Mouse (Mus musculus): Measurements from ENCODE around the gene Gm340.

DNA sequence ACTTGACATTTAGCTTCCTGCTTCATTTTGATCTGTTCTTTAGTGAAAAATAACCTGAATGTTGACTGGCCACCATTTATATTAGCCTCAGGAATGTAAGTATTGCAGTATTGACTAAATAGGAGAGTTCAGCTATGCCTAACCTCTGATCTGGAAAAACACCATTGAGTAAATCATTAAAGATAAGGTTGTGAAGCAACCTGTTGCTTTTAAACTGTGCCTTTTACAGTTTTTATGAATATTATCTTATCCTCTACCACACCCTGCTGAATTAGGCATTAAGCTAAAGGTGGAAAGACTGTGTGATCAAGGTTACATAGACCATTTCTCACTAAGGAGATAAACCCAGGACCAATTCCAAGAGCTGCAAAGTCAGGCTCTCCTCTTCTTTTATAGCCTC, 4.6 kb upstream of the Gm340 start:
- TF ChIP-seq CTCF (IDR thresholded peaks at IDR 0.05; ENCODE audit: borderline replicate concordance, extremely low read depth, insufficient read depth, insufficient read length) (no peak), POLR2A (IDR thresholded peaks at IDR 0.05; ENCODE audit: borderline replicate concordance, extremely low read depth, insufficient read depth, insufficient read length, poor library complexity, severe bottlenecking) (no peak)

Measured in brain, embryonic 14.5 days (tissue).